Mouse (Mus musculus): ENCODE results near the gene Trpt1. TPM values are rescaled to one million over a fixed set of nuclear protein-coding genes. Genes with fewer than 3 reads are reported as not detected.
"Not testable (repeated sequence)": the region's sequence is repeated elsewhere in the genome, so short reads cannot be mapped to it uniquely, and the experiment has no call there.

The Trpt1 gene
- total RNA-seq, 2 experiments from 2014 or later, result not detected

DNA sequence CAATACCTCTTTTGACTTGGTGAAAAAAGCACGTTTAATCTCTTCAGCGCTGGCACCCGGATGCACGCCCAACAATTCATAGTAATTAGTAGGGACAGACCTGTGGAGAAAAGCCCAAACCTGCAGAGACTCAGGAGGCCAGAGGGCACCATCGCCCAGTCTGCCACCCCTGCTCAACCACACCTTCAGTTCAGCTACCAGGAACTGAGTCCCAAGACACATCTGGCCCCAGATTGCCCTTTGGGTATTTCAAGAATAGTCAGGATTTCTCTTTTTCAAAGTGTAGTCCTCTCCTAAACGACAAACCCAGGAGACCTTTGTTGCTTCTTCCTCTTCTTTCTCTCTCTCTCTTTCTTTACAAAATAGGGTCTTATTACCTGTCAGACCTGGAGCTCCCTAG lies 5.2 kb upstream of the Trpt1 start:
- no peak for ATAC-seq (replicated peaks; ENCODE audit: low FRiP score, poor library complexity, severe bottlenecking)

DNA sequence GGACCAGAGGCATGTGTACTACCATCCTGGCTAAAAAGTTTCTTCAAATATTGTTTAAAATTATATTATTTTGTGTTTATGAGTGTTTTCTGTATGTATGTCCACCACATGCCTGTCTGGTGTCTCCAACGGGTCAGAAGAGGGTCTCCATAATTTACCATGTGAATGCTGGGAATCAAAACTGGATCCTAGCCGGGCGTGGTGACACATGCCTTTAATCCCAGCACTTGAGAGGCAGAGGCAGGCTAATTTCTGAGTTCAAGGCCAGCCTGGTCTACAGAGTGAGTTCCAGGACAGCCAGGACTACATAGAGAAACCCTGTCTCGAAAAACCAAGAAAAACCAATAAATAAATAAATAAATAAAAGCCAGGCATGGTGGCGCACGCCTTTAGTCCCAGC lies 4.8 kb upstream of the Trpt1 start:
- not testable (repeated sequence) for ATAC-seq (replicated peaks; ENCODE audit: low FRiP score, poor library complexity, severe bottlenecking)

DNA sequence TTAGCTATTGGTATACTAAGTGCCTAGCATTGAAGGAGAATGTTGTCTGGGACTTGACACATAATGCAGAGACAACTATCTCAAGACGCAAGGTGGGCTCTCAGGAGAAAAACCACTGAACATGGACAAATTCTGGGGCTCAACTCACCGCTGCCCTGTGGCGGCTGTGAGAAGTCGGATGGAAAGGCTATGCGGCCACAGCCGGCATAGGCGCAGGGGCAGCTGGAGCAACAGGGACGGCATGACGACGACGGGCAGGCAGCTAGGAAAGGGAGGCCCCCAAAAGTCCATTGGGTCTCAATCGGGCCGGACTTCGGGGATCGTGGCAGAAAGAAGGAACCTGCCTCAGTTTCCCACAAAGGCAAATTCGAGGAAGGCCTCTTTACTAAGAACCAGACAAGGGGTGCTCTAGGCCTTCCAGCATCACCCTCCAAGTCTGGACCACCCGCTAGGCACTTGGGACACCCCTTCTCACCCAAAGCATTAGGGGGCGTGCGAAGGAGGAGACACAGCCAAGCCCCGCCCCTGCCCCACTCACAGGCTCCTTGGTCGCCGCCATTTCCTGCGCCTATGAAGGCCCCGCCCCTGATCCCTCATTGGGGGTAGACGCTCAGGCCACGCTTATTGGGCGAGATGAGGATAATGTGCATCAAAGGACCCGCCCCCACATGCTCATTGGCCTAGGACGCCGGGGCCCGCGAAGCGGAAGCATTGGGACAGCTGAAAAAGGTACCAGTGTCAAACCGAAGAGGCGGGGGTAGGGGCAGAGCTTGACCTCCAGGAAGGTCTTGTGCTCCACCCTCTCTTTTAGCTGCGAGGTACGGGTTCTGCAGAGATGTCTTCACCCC lies 3.7 kb upstream of the Trpt1 start, which contains the start of gene Dnajc4:
Gene Dnajc4 (minus strand): TSS at position 562 of the 848 bp plus-strand sequence.
- ATAC-seq (replicated peaks; ENCODE audit: low FRiP score, poor library complexity, severe bottlenecking), result peak; percentile 92

DNA sequence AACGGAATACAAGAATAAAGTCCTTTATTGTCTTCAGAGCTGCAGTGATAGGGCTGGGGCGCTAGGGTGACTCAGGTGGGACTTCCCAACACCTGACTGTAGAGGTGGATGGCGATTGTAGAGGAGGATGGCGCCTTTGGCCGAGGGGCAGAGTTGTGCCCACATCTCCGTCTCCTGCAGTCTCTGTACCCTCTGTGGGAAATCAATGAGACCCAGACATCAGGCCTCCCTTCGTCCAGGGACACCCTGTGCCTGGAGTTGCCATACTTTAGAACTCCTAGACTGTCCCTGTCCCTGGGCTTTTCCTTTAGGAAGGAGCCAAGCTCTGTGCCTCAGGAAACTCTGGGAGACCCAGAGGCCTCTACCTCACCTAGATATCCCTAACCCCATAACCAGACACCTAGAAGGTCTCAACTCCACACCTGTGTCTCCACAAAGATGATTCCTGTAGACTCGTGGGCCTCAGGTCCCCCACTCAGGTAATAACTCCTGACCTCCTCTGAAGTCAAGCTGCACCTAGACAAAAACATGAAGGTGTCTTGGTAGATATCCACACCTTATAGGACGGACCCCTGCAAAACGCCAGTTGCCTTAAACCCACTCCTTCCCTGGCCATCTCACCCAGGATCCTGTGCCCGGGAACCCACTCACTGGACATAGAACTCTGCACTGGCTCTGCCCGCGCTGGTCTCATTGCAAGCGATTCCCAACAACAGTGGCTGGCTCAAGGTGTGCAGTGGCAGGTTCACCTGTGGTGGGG lies 2.7 kb upstream of the Trpt1 start:
- ATAC-seq (replicated peaks; ENCODE audit: low FRiP score, poor library complexity, severe bottlenecking), result peak; percentile 5; the same call in 1 of the 2 replicates

DNA sequence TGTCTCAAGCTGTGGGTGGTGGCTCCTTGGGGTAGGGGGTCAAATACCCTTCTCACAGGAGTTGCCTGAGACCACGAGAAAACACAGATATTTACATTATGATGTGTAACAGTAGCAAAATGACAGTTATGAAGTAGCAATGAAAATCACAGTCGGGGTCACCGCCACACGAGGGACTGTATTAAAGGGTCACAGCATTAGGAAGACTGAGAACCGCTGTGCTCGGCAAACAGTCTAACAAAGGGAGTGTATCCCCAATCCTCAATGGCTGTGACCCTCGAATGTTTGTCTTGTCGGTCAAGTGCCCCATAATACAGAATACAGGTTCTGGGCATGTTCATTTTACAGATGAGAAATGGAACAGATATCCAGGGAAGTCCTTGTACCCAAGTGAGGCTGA lies 1.9 kb upstream of the Trpt1 start:
- no peak for ATAC-seq (replicated peaks; ENCODE audit: low FRiP score, poor library complexity, severe bottlenecking)

DNA sequence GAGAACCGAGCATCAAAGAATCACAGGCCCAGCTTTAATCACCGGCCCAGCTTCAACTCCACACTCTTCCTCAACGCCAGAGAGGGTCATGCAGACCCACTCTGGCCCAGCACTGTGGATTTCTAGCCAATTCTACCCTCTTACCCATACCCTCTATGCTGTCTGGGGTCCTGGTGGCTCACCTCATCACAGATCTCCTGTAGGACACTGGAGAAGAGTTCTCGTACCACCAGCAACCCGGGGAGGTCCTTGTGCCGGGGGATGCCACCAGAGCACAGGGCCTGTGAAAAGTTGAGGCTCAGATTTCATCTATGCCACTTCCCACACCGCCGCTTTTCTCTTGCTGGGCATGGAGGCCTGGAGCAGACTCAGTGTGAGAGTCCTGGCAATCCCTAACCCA lies 1.4 kb upstream of the Trpt1 start:
- no peak for ATAC-seq (replicated peaks; ENCODE audit: low FRiP score, poor library complexity, severe bottlenecking)

DNA sequence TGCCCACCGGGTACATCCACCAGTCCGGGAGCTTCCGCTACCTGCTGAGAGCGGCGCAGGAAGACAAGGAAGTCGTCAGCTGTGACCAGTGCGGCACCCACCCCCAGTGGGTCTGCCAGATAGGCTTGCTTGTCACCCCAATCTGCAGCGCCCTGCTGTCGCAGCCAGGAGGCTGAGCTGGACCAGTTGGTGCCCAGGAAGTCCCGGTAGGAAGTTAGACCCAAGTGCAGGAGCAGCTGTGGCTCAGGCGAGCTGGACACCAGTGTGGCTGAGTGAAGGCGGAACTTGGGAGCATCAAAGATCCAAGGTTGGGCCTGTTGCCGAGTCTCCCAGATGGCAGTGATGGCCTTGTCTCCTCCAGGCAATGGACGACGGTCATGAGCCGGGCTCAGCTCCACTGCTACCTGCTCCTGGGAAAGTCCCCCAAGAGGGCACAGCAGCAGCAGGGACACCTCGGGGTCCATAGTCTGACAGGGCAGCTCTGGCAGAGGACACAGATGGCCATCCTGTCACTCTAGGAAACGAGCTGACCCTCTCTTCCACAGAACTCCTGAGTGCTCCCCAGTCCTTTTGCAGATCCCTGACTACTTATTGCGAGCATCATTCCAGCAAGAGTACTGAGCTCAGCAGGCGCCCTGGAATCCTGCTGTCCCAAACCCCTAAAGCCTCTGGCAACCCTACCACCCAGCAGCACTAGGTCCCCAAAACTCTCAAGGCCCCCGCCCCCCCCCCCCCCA lies 508 bp upstream of the Trpt1 start:
- no peak for ATAC-seq (replicated peaks; ENCODE audit: low FRiP score, poor library complexity, severe bottlenecking)

DNA sequence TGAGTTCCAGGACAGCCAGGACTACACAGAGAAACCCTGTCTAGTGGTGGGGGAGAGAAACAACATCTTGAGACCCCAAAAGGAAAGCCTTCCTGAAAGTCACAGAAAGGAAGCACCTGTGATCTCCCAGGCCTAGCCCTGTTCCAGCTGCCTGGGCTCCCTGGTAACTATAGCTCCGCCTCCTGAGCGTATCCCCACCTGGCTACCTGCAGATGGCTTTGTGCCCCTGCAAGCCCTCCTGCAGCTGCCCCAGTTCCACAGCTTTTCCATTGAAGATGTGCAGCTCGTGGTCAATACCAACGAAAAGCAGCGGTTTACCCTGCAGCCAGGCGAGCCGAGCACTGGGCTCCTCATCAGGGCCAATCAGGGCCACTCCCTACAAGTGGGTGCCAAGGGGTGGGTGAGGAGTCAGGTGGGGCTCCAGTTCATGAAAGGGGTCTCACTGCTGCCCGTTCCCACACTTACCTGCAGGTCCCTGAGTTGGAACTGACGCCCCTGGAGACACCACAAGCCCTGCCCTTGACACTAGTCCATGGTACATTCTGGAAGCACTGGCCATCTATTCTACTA lies 1.9 kb downstream of the Trpt1 start:
- no peak for ATAC-seq (replicated peaks; ENCODE audit: low FRiP score, poor library complexity, severe bottlenecking)

DNA sequence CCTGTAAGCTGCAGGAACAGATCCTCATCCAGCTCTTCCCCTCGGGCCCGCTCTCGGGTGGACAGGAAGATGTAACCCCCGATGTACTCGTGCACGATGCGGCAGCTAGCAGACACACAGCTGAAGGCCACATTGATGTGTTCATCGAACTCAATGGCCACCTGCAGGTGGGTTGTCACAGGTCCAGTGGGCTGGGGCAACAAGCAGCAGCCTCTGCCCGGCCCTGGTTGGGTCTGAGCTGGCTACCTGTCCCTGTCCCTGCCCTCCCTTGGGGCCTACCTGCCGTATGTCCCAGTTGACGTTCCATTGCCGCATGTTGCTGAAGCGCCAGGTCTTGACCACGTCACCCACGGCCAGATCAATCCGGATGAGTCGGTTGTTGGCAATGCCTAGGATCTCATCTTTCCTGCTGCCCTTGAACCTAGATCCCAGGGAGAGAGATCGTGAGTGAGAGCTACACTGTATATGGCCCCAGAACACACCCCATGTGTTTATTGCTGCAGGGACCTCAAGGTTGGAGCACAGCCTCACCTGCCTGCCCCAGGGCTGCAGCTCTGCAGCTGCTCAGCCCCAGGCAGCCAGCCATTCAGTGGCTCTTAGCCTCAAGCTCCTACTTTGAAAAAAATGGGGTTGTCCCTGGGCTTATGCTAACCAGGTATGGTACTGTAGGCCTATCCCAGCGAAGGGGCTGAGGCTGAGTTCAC lies 3.6 kb downstream of the Trpt1 start:
- ATAC-seq (replicated peaks; ENCODE audit: low FRiP score, poor library complexity, severe bottlenecking), result no peak

DNA sequence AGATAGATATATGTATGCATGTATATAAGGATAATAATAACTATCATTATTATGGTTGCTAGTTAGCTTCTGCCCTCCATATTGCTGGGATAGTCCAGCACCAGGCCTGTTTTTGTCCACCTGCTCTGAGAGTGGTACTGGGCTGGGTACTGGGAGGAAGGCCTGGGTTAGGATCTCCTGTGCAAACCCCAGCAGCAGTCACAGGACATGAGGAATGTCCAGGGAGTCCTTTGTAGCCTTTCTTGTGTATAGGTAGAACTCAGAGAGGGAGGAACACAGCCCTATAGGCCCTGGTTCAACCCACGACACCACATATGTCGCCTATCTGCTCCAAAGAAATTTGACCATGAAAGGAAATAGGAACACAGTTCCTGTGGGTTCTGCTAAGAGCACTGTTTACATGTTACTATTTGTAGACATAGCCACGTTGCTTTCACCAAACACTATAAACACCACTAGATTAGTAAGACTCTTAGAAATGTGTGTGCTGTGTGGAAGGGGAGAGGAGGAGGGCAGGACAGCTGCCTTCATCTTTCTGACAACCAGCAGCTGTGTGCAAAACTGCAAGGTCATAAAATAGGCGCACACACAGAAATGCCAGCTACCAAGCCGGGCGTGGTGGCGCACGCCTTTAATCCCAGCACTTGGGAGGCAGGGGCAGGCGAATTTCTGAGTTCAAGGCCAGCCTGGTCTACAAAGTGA lies 11.1 kb downstream of the Trpt1 start:
- no peak for ATAC-seq (replicated peaks; ENCODE audit: low FRiP score, poor library complexity, severe bottlenecking)

DNA sequence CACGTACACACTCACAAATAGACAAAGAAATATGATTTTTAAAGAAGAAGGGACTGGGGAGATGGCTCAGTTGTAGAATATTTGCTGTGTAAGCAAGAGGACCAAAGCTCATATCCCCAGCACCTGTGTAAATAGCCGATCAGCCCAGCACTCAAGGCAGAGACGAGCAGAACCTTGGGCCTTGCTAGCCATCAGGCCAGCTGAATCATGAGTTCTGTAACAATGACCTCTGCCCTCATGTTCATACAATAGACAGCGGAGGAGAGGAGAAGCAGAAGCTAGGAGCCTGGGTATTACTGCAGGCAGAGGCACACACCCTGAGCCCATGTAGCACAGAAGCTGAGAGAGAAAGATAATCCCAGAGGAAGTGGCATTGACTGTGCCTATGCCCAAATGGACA lies 16.5 kb downstream of the Trpt1 start:
- no peak for ATAC-seq (replicated peaks; ENCODE audit: low FRiP score, poor library complexity, severe bottlenecking)

DNA sequence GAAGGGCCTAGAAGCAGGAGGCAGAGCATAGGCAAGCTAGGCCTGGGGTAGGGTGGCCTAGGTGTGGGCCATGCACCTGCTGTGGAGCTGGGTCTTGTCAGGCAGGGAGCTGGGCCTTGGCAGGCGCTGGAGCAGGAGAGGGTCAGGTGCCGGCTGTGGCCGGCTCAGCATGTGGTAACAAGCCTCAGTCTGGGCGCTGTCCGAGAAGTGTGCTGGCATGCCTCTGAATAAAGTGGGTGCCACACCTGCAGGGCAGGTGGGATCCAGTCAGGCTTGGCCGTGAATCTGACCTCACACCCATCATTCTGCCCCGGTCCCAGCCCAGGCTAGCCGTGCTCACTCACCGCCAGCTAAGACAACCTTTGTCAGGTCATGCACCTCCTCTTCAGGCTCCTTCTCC lies 18.1 kb downstream of the Trpt1 start:
- ATAC-seq (replicated peaks; ENCODE audit: low FRiP score, poor library complexity, severe bottlenecking), result no peak

DNA sequence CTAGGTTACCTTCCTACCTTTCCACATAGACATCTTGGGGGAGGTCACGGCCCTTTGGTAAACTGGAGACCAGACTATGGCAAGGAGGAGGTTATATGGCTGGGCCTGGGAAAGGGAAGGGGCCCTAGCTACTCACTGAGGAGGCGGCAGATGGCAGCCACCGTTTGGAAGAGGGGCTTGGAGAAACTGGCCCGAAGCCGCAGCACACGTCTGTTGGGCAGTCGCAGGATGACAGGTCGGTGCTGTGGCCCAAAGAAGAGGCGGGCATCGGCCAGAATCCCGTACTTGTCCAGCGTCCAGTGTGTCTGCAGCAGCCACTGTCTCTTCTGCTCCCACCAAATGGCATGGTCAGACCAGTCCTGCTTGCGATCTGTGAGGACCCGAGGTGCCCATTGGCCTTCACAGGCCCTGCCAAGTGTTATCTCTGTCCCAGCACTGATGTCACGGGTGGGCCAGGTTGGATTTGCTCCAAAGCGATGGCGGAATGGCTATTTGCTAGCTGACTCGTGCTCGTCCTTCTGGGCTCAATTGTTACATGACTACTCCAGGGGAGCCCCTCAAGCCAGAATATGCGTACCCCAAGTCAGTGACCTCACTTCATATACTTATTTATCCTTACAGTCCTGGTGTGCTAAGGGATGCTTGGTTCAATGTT lies 18.7 kb downstream of the Trpt1 start:
- no peak for ATAC-seq (replicated peaks; ENCODE audit: low FRiP score, poor library complexity, severe bottlenecking)

DNA sequence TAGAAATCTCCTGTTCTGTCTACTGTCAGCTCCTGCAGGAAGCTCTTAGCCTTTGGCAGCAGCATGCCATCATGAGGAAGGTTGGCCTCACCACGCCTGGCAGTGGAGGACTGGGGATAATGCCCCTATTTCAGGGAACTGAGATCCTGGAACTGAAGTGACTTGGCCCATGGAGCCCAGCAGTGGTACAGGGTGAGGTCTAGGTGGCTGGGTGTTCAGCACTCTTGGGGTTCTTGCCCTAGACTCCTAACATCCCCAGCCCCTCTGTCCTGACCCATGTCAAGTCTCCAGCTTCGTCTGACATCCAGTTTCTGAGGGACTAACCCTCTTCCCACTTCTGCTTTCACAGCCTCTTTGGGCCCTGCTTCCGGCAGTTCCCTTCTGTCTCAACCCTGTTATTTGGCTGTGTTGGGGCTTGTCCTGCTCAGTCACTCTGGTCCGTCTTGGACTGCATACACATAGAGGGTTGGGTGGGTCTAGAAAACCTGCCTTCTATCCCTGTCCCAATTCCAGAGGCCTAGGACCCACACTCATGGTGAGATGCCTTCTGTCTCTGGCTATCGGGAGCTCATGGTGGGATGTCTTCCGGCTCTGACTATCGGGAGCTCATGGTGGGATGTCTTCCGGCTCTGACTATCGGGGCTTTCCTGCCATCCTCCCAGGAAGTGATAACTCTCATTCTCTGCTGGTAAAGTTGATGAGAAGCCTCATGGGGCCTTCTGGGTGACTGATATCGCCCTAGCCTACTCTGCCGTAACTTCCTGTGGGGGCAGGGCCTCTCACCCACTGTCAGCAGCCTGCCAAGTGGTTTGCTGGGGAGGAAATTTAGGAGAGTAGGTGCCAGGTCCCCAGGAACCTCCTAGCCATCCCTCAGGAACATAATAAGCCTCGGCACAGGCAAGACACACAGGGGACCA lies 21.9 kb downstream of the Trpt1 start:
- peak; percentile 76 for ATAC-seq (replicated peaks; ENCODE audit: low FRiP score, poor library complexity, severe bottlenecking)

DNA sequence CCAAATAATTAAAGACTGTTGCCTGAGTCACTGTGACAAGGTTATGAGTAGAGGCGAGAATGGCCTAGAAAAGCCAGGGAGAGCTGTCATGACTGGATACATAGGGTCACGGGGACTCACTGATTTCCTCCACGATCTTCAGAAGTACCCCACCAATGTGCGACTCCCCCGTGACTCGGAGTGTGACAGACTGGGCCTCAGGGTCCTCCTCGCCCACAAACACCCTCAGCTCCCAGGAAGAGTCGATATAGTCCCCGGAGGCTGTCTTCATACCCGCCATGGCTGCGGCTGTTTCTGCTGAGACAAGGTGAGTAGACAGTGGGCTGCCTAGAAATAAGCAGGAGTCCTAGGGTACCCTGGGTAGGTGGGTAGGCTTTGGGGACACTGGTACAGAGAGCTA lies 22.6 kb downstream of the Trpt1 start:
- peak; percentile 32 for ATAC-seq (replicated peaks; ENCODE audit: low FRiP score, poor library complexity, severe bottlenecking)

DNA sequence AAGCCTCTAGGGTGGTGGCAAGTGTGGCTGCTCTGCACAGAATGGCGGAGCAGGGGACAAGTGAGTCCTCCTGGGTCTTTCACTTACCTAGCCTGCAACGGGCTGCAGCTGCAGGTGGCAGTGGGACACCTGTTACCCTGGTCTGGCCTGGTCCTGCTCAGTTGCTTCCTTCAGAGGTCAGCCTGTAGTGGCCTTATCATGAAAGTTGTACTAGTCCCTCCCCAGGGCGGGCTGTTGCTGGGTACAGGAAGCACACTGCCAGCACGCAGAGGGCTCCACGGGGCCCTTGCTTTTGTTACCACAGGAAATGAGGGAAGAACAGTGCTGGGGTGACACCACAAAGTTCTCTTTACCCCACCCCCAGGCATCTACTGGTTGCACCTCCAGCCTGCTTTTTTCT lies 23.3 kb downstream of the Trpt1 start, which contains the start of gene Fermt3:
Gene Fermt3 (minus strand): TSS at position 279 of the 400 bp plus-strand sequence.
- ATAC-seq (replicated peaks; ENCODE audit: low FRiP score, poor library complexity, severe bottlenecking), result peak; percentile 82

DNA sequence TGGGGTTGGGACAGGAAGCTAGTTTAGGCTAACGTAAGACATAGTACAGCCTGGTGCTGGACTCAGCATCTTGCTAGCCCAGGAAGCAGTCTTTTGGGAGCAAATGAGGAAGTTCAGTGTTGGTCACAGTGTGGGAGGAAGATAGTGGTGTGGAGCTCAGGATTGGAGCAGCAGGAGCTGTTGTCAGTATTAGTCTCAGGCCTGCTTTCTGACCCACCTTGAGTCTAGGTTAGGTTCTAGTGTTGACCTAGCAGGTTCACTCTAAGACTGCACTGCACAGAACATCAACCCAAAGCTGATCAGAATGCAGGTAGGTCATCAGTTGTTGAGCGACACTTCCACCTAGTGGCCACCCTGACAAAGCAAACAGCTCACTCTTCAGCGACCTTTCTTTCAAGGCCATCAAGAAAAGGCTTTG lies 24.3 kb downstream of the Trpt1 start:
- peak; percentile 56; the same call in 1 of the 2 replicates for ATAC-seq (replicated peaks; ENCODE audit: low FRiP score, poor library complexity, severe bottlenecking)
